Mouse (Mus musculus): Measurements from ENCODE around the gene BC067074.
A peak's percentile ranks its signal among the peaks of the same experiment; 100 is the strongest.

DNA sequence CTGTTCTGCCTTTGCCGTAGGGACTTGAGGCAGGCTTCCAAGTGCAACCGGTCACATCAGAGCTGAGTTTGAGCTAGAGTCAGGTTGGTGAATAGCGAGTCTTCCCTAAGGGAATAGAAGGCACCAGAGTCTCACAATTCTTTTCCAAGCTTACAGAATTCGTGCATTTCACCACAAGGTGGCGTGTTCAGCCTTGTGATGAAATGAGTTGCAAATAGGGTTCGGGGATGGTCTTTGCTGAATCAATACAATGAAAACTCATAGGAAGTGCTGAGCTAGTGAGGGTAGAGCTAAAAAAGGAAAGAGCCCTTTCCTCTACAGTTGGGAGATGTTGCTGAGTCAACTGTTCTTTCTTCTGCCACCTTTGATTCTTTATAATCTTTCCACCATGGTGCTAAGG, 29.0 kb downstream of the BC067074 start:
- no peak for TF ChIP-seq MAX (IDR thresholded peaks at IDR 0.05; ENCODE audit: low read length)
- TF ChIP-seq CTCF (IDR thresholded peaks at IDR 0.05 in 2 of 3, conservative IDR thresholded peaks at IDR 0.05 in 1 of 3; ENCODE audit: control insufficient read depth in 1 of 3, insufficient read depth in 1 of 3, low read depth in 2 of 3, low read length in 3 of 3, poor library complexity in 1 of 3, severe bottlenecking in 1 of 3), result peak in 1 of 3 experiments; percentile 27; a peak in 2 of 6 replicates
- no peak for TF ChIP-seq RCOR1 (IDR thresholded peaks at IDR 0.05; ENCODE audit: low read depth, low read length)
- no peak for TF ChIP-seq GATA1 (IDR thresholded peaks at IDR 0.05; ENCODE audit: low read depth, low read length)
- no peak for TF ChIP-seq MYC (IDR thresholded peaks at IDR 0.05; ENCODE audit: low read depth, low read length)
- no peak for TF ChIP-seq CHD1 (IDR thresholded peaks at IDR 0.05; ENCODE audit: low read depth, low read length)
- TF ChIP-seq TAL1 (IDR thresholded peaks at IDR 0.05; ENCODE audit: low read length), result no peak
- TF ChIP-seq MXI1 (IDR thresholded peaks at IDR 0.05; ENCODE audit: low read depth, low read length), result no peak
- no peak for TF ChIP-seq ELF1 (IDR thresholded peaks at IDR 0.05; ENCODE audit: low read depth, low read length)
- TF ChIP-seq ZKSCAN1 (IDR thresholded peaks at IDR 0.05; ENCODE audit: low read depth, low read length), result no peak
- TF ChIP-seq ZMIZ1 (IDR thresholded peaks at IDR 0.05; ENCODE audit: low read depth, low read length), result no peak
- TF ChIP-seq POLR2A (IDR thresholded peaks at IDR 0.05; ENCODE audit: control insufficient read depth in 1 of 2, insufficient read depth in 1 of 2, low read depth in 1 of 2, low read length in 2 of 2, poor library complexity in 1 of 2), result no peak
